Mouse (Mus musculus) brown adipose tissue, adult 24 weeks (tissue): ENCODE measurements around the gene Kcnmb1. TPM values are rescaled to one million over a fixed set of nuclear protein-coding genes. Genes with fewer than 3 reads are reported as not detected.

Experiments
- H3K27ac ChIP-seq: fragments of 200-500 bp; replicated peaks from 2 replicates; pipeline ENCODE4 v1.5.1; 2012; ENCODE audit warnings: low read depth, mild to moderate bottlenecking, low read length
- H3K4me1 ChIP-seq: fragments of 200-500 bp; 2 replicates; pipeline ENCODE4 v1.6.1; 2012; ENCODE audit warnings: low read length, mixed read lengths; ENCODE audit not compliant: control insufficient read depth, insufficient read depth, insufficient read length
- H3K4me3 ChIP-seq: fragments of 200-500 bp; 2 replicates; pipeline ENCODE4 v1.5.1; 2012; ENCODE audit warnings: low read depth, mild to moderate bottlenecking, low read length, moderate library complexity; ENCODE audit not compliant: insufficient read depth
- polyA plus RNA-seq: library from polyadenylated mRNA; stranded (reverse); fragments of >200 nt; gene quantifications from 2 replicates; pipeline ENCODE4 v1.2.4, GENCODE M21; 2012; ENCODE audit not compliant: missing spikeins, insufficient read depth, insufficient read length

Kcnmb1 gene
- polyA plus RNA-seq = not detected in 2 replicates

DNA sequence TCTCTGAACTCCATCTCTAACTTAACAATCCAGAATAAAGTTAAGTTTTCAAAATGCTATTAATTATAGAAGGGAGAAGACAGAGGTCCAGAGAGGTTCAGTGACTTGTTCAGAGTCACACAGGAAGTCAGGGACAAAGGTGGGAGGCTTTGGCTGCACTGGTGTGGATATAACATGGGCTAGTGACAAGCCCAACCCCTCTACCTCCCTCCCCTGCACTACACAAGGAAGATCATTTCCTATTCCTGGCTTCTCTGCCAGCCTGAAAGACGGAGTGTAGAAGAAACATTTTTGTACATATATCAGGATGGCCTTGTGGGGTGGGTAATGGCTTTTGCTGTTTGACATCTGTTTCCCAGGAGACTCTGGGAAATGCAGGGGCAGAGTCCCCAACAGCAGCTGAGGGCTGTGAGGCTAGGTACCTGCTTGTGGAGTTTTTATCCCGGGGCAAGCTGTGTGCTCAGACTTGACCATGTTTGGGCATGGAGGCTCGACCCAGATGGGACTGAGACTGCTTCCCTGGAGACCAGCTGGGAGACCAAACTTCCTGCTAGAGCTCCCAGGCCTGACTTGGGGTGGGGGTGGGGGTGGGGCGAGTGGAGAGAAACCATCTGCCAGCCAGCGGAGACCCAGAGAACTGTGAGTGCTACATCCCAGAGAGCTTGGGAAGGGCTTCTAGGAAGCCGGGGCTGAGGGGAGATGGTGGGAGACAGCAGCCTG lies at the start of gene Kcnmb1:
TSS of gene Kcnmb1 (plus strand) at position 326 of the 720 bp plus-strand sequence.
- H3K4me3 ChIP-seq = no peak within 1 kb of the TSS
- no peak within 1 kb of the TSS for H3K27ac ChIP-seq
- no peaks in the 10 kb centered on the region for H3K4me1 ChIP-seq

DNA sequence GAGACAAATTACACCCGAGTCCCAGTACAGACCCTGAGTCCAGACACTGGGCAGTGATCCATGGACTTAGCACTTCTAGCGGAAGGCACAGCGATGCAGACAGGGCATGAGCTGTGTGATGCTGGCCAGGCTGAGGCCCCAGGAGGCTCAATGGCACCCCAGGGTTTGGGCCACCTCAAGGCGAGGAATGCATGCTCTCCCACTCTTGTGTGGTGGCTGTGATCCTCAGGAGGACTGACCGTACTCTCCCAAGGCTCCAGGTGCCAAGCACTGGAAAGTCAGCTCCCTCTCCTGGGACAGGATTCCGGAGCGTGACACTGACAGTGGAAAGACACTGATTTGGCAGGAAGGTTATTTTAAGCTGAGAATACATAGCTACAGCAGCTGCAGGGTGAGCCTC lies 49.8 kb upstream of the Kcnmb1 start:
- Histone ChIP-seq H3K27ac (no peak overlapping the region), H3K4me3 (no peak overlapping the region), H3K4me1 (no peaks in the 10 kb centered on the region)

DNA sequence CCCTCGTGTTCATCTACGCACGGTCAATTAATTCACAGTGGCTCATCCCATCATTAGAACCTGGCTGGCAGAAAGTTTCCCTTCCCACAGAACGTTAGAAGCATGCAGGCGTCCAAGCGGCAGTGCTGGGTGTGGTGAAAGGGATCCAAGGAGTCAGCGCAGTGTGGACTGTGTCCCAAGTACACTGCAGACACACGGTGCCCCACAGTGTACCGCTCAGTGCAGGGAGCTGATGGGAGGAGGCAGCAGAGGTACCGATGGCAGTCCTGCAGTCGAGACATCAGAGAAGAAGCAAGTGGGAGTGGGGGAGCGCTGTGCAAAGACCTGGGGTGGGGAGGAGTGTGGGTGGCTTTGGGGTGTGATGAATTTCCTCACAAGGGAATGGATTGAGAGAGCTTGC lies 48.6 kb upstream of the Kcnmb1 start:
- Histone ChIP-seq H3K4me1 (no peaks in the 10 kb centered on the region), H3K27ac (no peak overlapping the region), H3K4me3 (no peak overlapping the region)

DNA sequence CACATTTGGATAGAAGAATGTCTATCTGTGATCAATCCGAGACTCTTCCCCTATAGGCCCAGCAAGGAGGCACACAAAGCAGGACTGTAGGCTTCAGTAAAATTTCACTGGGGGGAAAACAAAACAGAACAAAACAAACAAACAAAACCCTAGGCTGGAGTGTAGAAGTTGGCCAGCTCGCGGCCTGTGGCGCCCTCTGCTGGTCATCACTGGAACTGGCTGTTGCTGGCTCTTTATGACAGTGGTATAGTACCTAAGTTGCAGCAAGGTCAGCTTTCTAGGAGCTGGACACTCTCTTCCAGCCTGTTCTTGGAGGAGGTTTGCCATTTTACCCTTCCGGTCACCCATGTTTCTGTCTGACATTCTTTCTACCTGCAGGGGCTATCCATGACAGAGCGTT lies 45.2 kb upstream of the Kcnmb1 start:
- Histone ChIP-seq H3K27ac (no peak overlapping the region), H3K4me3 (no peak overlapping the region), H3K4me1 (no peaks in the 10 kb centered on the region)

DNA sequence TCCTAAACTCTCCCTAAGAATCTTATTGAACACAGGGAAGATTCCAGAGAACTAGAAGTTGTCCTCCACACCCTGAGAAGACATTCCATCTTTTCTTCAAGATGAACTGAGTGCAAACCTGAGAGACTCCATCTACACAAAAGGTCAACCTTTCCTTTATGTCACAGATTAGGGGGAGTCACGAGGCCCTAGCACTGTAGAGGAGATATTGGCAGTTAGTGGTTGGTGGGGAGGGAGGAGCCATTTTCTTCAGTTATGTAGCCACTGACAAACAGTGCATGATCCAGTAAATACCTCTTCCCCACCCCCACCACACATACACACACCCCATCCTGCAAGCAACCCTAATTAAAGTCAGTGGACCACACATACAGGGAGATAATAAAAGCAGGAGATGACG lies 44.4 kb upstream of the Kcnmb1 start:
- Histone ChIP-seq H3K4me3 (no peak overlapping the region), H3K4me1 (no peaks in the 10 kb centered on the region), H3K27ac (no peak overlapping the region)

DNA sequence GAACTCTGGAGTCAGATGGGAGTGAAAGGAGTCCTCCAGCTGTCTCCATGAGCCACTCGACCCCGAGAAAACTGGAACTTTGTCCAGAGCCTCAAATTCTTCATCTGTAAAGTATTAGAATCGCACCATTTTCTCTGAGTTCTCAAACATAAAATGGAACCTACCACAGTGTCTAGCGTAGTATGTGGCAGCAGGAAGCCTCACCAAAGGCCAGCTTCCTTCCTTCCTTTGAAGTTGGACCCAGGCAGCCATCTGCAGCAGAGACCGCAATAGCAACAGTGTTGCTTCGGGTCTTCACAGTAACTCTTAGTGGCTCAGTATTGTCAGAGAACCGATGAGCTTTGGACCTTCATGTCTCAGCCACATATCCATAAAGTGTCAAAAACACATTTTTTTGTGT lies 43.0 kb upstream of the Kcnmb1 start:
- H3K4me1 ChIP-seq = no peaks in the 10 kb centered on the region

DNA sequence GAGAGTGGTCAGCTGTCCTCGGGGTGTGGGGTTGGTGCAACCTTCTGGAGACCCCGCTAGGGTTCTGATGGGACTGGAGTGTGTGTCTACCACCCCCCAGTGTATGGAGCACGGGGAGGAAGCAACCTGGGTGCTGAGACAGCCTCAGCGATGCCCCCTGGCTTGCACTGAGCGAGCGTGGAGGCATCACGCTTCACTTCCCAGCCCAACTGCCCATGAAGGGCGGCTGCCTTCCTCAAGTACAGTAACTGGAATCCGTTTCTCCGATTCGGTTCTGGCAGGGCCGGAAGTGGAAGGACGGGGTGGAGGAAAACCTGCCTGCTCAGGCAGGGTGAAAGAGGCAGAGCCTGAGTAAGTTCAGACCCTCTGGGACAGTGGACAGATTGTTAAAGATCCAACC lies 41.4 kb upstream of the Kcnmb1 start:
- Histone ChIP-seq H3K4me3 (no peak overlapping the region), H3K27ac (no peak overlapping the region), H3K4me1 (no peaks in the 10 kb centered on the region)

More for the DNA sequence above, 43.0 kb upstream of the Kcnmb1 start:
- Histone ChIP-seq H3K27ac (no peak overlapping the region), H3K4me3 (no peak overlapping the region)

DNA sequence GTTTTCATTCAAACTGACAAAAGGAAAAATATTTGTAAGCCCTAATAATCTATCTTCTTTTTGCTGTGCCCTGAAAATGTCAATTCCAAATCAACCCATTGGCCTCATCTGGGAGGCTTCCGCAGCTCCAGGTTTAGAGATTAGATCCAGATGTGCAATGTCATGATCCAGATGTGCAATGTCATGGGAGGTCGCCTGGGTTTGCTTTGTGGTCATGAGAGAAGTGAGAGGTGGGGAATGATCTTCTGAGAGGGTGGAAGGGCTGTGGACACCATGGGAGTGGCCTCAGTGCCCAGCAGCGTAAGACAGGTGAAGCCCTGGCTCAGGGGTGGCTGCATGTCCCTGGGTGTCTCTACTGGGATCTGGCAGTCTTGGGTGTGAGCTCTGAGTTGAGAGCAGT lies 39.8 kb upstream of the Kcnmb1 start:
- no peak overlapping the region for H3K4me3 ChIP-seq
- no peaks in the 10 kb centered on the region for H3K4me1 ChIP-seq
- H3K27ac ChIP-seq = no peak overlapping the region

DNA sequence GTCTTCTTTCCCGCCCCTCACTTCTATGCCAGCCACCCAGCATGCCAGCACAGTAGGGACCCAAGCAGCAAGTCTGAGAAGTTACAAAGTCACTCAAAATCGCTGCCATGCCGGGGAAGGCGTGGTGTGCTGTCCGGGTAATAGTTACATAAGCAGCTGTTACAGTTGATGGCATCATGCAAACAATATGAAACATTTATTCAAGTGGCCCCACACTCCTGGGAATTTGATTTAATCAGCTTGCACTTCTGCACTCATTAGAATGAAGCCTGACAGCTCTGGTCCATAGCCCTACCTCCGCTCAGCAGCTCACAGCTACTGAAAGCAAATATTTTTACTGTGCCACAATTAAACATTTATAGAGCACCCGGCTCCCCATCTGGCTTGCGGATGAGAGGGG lies 37.0 kb upstream of the Kcnmb1 start:
- Histone ChIP-seq H3K4me1 (no peaks in the 10 kb centered on the region), H3K27ac (no peak overlapping the region), H3K4me3 (no peak overlapping the region)

DNA sequence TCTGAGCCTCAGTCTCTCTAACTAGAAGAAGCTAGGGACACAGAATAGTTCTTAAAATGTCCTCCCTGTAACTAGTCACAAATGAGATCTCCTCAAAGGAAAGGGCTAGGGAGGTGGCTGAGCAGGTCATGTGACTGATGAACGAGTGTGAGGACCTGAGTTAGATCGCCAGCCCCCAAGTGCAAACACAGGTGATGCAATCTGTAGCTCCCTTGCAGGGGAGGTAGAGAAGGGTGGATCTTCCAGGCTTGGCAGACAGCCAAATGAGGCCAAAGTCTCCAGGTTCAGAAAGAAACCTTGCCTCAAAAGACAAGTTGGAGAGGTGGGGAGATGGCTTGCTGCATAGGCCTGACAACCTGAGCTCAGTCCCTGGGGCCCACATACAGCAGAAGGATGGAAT lies 36.3 kb upstream of the Kcnmb1 start:
- Histone ChIP-seq H3K27ac (no peak overlapping the region), H3K4me3 (no peak overlapping the region), H3K4me1 (no peaks in the 10 kb centered on the region)

DNA sequence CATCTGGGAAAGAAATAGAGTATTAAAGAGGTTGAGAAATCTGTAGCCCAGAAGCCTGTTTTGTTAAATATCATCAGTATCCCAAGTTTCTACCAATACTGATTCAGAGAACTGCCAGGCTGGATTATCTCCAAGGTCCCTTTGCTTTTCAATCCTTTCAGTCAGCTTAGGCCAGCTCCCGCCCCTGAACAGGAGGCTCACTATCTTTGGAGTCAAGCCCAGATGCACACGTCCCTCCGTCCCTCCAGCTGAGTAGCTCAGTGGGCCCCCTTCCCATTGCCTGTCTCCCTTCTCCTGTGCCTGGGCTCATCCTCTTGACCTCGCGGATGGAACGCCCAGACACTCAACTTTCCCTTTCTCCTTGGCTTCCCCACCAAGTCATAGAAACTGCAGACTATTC lies 35.5 kb upstream of the Kcnmb1 start:
- no peak overlapping the region for H3K4me3 ChIP-seq
- H3K4me1 ChIP-seq = no peaks in the 10 kb centered on the region
- H3K27ac ChIP-seq = no peak overlapping the region

DNA sequence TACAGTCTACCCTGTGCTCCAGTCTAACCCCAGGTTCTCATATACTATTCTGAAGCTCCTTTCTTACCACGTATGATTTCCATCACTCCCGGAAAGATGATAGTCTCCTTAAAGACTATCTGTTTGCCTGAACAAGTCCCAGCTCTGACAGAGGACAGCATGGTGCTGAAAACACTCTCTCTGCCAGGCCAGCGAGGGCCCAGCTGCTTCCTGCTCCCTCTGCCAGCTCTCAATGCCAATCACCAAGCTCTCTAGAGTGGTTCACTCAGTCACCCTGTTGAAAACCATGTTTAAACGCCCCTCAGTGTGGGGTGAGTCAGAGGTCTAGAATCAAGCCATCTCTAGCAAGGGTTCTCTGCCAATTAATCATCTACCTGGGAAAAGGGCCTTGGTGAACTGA lies 35.0 kb upstream of the Kcnmb1 start:
- no peak overlapping the region for H3K4me3 ChIP-seq

DNA sequence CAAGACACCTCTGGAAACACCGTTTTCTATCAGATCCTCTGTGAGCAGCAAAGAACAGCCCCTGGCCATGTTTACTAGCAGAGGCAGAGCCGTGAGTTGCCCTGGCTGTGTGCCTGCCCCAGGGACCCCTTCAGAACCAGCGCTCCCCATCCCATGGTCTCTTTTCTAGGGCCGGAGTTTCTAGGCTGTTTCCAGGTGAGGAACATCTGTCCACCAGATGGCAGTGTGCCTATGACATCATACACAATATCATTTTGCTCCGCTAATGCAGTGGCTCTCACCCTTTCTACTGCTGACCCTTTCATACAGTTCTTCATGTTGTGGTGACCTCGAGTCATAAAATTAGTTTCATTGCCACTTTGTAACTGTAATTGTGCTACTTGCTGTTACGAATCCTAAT lies 34.2 kb upstream of the Kcnmb1 start:
- no peak overlapping the region for H3K27ac ChIP-seq
- no peak overlapping the region for H3K4me3 ChIP-seq
- H3K4me1 ChIP-seq = peaks cover 5% of the 10 kb centered on the region; the same call in 1 of the 2 replicates

More for the DNA sequence above, 35.0 kb upstream of the Kcnmb1 start:
- Histone ChIP-seq H3K4me1 (peaks cover 4% of the 10 kb centered on the region; the same call in 1 of the 2 replicates), H3K27ac (no peak overlapping the region)

DNA sequence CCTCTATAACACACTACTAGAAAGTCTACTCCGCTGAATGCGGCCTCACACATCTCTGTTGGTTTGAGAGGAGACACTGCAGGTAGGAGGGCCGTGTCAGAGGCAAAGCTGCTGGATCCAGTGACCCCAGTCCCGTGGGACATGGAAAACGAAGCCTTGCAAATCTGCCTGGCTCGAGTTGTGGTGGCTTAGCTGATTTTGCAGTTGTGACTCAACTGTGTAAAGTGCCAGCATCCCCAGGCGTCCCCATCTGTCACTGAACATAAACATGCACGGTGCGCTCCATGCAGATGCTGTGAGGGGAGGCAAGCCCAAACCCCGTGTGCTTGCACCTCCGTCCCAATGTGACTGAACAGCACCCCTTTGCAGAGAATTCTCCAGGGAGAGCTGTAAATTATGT lies 33.4 kb upstream of the Kcnmb1 start:
- Histone ChIP-seq H3K4me3 (no peak overlapping the region), H3K4me1 (peaks cover 5% of the 10 kb centered on the region; the same call in 1 of the 2 replicates), H3K27ac (no peak overlapping the region)

DNA sequence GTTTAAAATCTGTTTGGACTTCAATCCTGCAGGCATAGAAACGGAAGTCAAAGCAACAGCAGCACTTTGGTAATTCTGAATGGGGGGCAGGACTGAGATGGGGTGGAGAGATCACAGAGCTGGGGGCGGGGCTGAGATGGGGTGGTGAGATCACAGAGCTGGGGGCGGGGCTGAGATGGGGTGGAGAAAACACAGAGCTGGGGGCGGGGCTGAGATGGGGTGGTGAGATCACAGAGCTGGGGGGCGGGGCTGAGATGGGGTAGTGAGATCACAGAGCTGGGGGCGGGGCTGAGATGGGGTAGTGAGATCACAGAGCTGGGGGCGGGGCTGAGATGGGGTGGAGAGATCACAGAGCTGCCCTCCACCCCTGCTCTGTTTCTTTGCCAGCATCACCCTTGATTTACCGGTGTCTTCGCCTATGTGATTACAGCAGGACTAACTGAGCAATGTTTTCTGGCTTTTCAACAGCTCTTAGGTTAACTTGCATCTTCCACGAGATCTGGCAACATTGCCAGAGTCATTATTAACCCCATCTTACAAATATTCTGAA lies 30.9 kb upstream of the Kcnmb1 start:
- H3K27ac ChIP-seq = no peak overlapping the region
- peaks cover 5% of the 10 kb centered on the region; the same call in 1 of the 2 replicates for H3K4me1 ChIP-seq
- peak overlapping the region; percentile 40; the same call in 1 of the 2 replicates for H3K4me3 ChIP-seq
